Mouse (Mus musculus): ENCODE results near the gene Ppp2ca.
A peak's percentile ranks its signal among the peaks of the same experiment; 100 is the strongest.
"Not testable (repeated sequence)": the region's sequence is repeated elsewhere in the genome, so short reads cannot be mapped to it uniquely, and the experiment has no call there.

Ppp2ca gene

DNA sequence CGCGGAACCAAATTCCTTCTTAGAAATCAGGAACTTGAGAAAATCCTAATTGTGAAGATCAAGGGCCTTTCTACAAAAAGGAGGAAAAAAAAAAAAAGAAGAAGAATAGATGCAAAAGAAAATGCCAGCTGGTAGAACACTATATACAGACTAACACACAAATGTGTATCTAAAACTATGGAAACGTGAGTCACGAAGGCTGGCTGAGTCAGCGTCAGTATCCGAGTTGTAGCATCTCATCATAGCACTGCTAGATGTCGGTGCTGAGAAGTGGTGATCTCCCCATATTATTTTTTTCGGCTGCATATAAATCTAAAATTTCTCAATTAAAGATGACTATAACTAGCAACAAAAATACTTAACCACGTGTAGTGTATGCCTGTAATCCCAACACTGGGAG, 7.2 kb upstream of the Ppp2ca start:
- DNase-seq (ENCODE audit: inconsistent age in 2 of 2, low spot score in 1 of 2): no peak

DNA sequence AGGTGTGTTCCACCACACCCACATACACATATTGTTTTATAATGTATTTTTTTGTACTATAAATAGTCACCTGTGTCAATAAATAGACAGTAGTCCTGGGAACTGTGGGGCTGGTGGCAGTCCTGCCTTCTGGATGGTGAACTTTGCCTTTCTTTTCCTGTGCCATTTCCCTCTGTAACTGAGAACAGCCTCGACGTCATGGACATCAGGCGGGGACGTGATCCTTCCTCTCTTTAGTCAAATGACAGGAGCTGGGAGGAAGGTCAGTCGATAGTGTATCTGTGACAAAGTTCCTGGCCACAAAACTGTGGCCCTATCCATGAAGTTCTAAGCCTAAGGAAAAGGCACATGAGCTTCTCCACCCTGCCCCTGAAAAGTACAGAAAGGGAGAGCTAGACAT, 3.9 kb upstream of the Ppp2ca start:
- peak in 1 of 2 experiments; percentile 63 for DNase-seq (ENCODE audit: inconsistent age in 2 of 2, low spot score in 1 of 2)

DNA sequence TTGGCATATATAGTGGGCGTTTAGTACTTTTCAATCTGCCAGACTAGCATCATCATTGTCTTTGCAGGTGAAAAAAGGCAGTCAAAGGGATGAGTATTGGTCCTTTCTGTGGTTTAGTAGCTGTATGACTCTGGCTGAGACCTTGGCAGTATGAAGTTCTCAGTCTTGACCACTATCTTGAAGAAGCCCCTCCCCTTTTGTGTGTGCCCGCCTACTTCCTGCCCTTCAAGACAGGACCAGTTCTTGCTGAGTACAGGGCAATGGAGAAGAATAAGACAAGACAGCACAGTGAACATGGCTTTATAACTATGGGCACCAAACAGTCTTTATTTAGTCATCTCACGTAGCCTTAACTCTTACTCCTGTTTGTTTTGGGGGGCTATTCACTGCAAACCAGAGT, 1.5 kb upstream of the Ppp2ca start:
- peak in 1 of 2 experiments; percentile 45 for DNase-seq (ENCODE audit: inconsistent age in 2 of 2, low spot score in 1 of 2)

DNA sequence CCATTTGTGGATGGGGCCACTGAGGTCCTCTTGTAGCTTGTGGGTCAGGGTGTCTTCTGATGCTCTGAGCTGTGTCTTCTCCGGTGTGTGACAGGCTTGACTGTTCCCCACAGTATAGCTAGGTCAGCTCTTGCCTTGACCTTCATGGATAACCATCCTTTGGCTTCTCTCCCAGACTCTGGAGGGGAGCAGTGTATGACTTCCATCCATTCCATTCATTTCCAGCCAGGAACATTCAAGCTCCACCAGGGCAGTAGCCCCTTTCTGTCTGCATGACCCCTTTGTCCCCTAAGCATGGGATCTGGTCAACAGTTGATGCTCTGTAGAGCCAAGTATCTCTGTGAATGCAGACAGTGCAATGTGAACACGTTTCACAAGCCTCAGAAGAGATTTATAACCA, 885 bp upstream of the Ppp2ca start:
- DNase-seq (ENCODE audit: inconsistent age in 2 of 2, low spot score in 1 of 2): peak; percentile 67 to 84

DNA sequence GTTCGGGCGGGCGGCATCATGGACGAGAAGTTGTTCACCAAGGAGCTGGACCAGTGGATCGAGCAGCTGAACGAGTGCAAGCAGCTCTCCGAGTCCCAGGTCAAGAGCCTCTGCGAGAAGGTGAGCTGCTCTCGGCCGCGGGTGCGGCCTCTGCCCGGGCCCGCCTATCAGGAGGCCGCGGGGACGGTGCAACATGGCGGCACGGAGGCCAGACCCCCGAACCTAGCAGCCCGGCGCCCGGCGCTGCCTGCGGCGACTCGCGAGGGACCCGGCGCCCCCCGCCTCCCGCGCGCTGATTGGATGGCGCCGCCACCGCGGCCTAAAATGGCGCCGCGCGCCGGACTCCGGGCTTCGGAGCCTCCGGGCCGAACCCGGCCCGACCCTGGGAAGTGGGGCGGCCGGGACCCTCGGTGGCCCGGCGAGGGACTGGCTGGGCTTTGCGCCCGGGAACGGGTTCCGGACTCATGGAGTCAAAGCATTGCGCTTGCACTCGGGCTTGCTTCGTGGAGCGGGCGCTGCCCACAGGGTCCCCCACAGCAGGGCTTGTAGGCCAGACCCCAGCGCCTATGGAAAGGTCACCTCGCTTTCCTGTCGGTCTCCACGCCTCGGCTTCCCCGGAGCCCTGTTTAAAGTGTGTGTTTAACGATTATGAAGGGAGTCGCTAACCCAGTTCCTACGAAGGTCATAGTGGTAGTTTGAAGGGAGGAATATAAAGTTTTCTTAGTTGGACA, 715 bp downstream of the Ppp2ca start:
- DNase-seq (ENCODE audit: inconsistent age in 2 of 2, low spot score in 1 of 2): peak; percentile 79 to 93

DNA sequence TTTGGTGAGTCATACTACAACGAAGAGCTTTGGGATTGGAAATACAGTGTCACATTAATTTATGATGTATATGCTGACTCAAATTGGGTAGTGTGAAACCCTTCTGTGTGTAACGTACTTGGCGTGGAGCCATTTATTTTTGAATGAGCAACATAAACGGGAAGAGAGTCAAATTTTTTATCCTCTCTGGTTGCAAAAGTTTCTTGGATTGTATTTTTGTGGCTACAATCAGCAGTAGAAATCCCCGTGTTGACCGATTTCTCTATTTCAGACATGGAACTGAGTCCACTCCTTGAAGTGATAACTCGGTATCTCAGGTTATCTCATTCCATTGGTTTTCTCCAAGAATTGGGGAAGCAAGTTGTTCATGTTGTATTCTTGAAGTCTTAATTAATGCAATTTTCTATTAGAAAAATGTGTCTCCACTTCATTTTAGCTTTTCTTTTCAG, 1.3 kb downstream of the Ppp2ca start:
- DNase-seq (ENCODE audit: inconsistent age in 2 of 2, low spot score in 1 of 2): no peak

DNA sequence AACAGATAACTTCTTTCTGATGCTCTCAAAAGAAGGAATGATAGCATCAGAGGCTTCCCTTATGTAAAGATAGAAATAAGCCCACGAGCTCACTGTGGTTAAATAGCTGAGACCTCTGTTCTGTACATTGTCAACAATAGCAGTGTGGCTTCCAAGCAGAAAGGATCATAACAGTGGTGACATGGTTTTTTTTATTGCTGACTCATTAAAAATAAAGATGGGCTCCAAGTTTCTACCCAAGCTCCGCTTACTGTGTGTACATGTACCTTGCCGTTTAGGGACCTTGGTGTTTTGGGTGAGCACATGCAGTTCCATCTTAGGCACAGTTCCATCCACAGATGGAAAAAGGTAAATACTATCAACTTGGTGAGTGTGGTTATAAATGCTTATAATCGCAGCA, 4.5 kb downstream of the Ppp2ca start:
- DNase-seq (ENCODE audit: inconsistent age in 2 of 2, low spot score in 1 of 2): peak in 1 of 2 experiments; percentile 30

DNA sequence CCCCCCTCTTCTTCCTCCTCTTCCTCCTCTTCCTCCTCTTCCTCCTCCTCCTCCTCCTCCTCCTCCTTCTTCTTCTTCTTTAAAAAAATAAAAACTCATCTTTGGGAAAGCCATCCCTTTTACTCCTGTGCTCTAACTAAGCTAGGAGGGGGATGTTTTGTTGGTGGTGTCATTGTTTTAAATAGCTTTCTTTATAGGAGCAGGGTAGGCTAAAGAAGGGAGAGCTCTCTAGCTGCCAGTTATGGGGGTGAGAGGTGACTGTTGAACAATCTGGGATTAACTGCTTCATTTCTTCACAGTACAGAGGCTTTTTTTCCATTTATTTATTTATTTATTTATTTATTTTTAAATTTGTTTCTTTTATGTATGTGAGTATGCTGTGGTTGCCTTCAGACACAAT, 7.0 kb downstream of the Ppp2ca start:
- DNase-seq (ENCODE audit: inconsistent age in 2 of 2, low spot score in 1 of 2): no peak

DNA sequence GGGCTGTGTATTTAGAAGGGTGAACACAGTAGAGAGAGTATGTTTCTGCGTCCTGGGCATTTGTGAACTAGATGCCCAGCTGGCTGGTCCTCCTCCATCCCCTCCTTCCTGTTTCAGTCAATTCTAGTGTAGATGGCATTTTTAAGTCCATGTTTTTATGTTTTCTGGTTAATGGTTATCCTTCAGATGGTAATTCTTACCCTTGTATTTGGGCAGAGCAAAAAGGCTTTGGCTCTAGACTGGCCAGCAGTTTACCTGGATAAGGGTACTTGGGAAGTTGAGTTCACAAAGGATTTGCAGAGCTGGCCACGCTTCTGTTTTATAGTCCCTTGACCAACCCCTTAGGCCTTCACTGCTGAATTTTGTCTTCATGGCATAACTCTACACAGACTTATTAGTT, 7.6 kb downstream of the Ppp2ca start:
- DNase-seq (ENCODE audit: inconsistent age in 2 of 2, low spot score in 1 of 2): no peak

DNA sequence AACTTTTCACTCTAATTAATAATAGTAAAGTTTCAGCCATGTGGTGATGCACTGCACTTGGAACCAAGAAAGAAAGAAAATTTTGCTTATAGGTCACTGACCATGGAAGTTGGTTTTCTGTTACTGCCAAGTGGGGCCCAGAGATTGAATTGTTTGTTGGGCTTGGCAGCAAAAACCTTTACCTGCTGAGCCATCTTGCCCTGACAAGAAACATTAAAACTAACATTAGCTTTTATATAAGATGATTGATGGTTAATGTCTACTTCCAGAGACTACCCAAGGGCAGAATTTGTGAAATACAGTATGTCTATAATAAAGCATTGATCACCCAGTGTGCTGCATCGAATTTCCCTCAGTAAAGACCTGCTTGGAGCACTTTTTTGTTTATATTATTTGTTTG, 8.0 kb downstream of the Ppp2ca start:
- DNase-seq (ENCODE audit: inconsistent age in 2 of 2, low spot score in 1 of 2): no peak

DNA sequence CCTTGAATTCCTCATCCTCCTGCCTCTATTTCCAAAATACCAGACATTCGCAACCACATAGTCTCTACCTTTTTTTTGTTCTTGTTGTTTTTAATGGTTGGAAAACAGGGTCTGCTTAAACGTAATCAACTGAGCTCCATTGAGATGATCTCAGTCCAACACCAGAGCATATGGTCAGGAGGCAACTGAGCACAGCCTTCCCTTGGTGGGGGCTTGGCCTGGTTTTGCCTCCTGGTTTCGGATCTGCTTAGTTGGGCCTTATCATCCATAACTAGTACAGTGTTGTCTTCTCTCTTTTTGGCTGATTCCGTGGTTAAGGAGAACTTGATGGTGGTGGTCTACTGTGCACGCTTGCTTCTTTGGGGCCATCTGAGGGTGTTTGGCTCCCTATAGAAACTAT, 10.3 kb downstream of the Ppp2ca start:
- DNase-seq (ENCODE audit: inconsistent age in 2 of 2, low spot score in 1 of 2): no peak

DNA sequence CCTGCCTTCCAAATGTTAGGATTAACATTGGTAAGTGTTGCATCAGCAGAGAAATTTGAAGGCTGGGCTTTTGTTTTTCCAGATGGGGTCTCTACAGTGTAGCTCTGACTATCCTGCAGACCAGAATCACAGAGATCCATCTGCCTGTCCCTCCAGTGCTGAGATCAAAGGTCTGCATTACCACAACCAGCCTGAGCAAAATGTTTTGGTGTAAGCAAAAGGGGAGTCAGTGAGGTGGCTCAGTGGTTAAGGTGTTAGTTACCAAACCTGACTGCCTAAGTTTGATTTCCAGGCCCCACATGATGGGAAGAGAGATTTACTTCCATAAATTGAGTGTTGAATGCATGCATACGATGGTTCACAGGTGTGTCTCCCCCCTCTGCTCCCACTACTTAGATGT, 10.9 kb downstream of the Ppp2ca start:
- no peak for DNase-seq (ENCODE audit: inconsistent age in 2 of 2, low spot score in 1 of 2)

DNA sequence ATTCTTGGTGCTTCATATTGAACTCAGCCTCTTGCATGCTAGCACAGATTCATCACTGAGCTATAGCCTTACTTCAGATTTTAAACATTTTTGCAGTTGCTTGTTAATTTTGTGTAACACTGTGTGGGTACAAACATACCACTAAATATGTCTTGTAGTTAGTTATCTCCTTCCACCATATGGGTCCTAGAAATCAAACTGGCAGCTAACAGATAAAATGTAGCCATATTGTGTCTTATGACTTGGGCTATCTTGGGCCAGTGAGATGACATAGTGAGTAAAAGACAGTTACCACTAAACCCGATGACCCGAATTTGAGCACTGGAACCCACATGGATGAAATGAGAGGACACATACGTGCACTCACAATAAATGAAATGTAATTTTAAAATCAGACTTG, 17.0 kb downstream of the Ppp2ca start:
- DNase-seq (ENCODE audit: inconsistent age in 2 of 2, low spot score in 1 of 2): no peak

DNA sequence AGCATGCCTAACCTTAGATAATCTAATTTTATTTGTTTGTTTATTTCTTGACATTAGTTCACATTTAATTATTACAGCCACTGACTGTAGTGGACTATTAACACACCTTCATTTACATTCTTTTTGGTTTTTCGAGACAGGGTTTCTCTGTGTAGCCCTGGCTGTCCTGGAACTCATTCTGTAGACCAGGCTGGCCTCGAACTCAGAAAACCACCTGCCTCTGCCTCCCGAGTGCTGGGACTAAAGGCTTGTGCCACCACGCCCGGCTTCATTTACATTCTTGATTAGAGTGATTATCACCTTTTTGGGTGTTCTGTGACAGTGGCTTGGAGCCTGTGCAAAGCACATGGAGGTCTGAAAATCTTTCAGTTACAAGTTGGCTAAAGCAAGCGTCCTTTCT, 17.6 kb downstream of the Ppp2ca start:
- DNase-seq (ENCODE audit: inconsistent age in 2 of 2, low spot score in 1 of 2): not testable (repeated sequence)

DNA sequence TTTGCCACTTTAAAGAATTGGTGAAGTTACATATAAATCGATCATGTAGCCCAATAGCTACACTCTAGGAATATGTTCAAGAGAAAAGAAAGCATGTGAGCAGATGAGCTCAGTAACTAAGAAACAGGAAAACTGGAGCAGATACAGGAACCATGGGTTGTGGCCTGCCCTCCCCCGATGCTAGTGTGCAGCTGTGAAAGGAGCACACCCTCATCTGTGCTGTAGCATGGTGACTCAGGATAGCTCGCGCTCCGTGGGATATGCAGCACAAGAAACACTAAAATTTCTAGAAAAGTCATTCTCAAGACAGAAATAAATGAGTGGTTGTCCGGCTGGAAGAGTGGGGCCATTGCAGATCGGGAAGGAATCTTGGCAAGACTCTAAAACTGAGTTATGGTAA, 18.7 kb downstream of the Ppp2ca start:
- DNase-seq (ENCODE audit: inconsistent age in 2 of 2, low spot score in 1 of 2): no peak

DNA sequence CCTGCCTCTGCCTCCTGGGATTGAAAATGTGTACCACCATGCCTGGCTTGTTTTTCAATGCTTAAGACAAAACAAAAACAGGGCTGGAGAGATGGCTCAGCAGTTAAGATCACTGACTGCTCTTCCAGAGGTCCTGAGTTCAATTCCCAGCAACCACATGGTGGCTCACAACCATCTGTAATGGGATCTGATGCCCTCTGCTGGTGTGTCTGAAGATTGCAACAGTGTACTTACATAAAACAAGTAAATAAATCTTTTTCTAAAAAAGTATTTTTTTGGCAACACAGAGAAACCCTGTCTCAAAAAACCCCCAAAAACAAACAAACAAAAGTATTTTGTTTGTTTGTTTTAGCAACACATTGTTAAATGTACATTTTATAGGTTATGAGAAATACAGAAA, 21.9 kb downstream of the Ppp2ca start:
- peak in 1 of 2 experiments; percentile 28 for DNase-seq (ENCODE audit: inconsistent age in 2 of 2, low spot score in 1 of 2)

DNA sequence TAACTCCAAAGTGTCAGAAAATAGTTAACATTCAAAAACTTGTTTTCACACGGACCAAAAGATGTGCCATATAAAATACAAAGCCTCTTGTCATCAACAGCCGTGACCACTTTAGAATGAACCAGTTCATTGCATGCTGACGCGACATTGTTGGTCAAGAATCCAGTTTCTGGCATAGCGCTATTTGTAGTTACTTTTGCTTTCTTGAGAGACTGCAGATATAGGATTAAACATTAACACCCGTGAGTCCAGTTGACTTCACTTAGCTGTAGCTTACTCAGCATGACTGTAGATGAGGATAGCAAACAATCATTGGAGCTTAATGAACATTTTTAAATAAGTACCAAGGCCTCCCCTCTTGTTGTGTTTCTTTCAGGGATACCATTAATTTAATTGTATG, 23.6 kb downstream of the Ppp2ca start:
- DNase-seq (ENCODE audit: inconsistent age in 2 of 2, low spot score in 1 of 2): no peak

DNA sequence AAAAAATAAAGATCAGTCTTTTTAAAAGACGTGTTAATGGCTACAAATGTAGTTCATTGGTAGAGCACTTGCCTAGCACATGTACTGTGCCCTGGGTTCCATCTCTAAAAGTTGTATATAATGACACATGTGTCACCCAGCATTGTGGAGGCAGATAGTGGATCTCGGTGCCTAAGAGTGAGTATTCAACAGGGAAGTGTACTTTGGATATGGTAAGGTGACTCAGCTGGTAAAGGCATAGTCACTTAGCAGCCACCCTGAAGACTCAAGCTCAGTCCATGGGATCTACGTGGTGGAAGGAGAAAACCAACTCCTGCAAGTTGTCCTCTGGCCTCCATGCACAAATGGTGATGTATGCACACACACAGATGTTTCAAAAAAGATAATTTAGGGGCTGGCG, 26.0 kb downstream of the Ppp2ca start:
- peak in 1 of 2 experiments; percentile 21 for DNase-seq (ENCODE audit: inconsistent age in 2 of 2, low spot score in 1 of 2)

DNA sequence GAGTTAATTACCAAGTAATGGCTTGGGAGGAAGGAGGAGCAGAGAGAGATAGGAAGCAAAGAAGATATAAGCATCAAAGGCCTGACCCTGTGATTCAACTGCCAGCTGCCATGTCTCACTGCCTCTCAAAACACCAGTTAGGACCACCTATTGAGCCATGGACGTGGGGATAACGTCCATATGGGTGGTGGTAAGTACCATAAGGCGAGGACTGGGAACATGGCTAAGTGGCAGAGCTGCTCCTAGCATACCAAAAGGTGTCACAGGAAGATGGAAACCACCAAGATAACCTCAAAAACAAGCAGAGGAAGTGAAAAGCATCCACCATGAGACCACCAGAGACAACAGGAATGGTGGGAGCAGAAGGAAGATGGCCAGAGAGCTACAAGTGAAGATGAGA, 28.7 kb downstream of the Ppp2ca start:
- peak in 1 of 2 experiments; percentile 19 for DNase-seq (ENCODE audit: inconsistent age in 2 of 2, low spot score in 1 of 2)

DNA sequence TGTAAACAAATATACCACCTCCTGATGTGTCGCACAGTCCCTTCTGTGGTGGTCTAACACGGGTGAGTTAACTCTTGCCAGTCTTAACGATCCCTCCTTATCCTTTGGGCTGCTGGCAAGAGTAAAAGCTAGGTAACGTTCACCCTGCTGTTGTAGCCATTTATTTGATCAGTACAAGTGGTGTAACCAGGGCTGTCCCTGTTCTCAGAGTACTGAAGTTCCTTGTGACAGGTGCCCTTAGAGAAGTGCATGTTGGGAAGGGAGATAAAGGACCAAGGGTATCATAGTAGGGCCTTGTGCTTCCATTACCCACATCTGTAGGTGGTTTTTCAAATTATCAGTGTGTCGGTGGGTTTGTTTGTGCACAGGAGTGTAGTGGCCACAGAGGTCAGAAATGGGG, 29.3 kb downstream of the Ppp2ca start:
- DNase-seq (ENCODE audit: inconsistent age in 2 of 2, low spot score in 1 of 2): peak in 1 of 2 experiments; percentile 24

DNA sequence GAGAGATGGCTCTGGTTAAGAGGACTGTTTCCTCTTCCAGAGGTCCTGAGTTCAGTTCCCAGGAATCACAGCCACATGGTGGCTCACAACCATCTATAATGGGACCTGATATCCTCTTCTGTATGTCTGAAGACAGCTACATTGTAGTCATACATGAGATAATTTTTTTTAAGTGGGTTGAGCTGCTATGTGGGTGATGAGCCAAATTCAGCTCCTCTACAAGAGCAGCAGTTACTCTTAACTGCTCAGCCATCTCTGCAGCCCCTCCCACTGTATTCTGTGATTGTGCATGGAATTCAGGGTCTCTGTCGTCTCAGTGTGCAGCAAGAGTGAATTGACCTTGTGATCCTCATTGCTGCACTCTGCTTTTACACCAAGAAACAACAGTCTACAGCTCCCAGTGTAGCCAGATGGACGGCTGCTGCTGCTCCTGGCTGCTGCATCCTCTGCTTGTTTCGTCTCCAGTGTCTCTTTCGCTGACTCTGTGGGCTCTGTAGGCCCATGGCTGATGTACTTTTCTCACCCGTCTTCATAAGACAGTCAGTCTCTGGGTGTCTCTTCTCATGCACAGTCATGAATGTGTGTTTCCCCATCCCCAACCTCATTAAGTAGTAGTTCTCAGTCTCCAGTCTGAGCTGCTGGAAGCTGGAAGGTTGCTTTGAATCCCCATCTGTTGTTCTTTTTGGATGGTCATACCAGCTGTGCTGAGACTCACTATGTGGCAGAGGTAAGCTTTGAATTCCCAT, 30.0 kb downstream of the Ppp2ca start:
- DNase-seq (ENCODE audit: inconsistent age in 2 of 2, low spot score in 1 of 2): peak in 1 of 2 experiments; percentile 38

DNA sequence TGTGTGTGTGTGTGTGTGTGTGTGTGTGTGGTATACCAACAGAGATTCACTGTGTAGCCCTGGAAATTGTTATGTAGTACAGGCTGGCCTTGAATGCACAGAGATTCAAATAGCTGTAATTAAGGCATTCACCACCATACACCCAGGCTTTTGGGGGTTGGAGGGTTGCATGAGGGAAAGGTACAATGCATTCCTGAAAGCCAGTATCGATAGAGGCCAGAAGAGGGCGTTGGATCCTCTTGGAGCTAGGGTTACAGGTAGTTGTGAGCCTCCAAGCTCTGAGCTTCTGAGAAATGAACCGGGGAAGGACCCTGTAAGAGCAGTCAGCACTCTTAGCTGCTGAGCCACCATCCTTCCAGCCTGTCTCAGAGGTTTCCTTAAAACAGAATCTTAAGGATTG, 30.7 kb downstream of the Ppp2ca start:
- DNase-seq (ENCODE audit: inconsistent age in 2 of 2, low spot score in 1 of 2): peak in 1 of 2 experiments; percentile 53
